Mouse (Mus musculus) embryonic stem cell, embryonic (primary cell): ENCODE measurements around the gene Ssb.

Experiments used
- CTCF ChIA-PET, 4 experiments: fragments of 300-600 bp in 2 of 4; fragments of 350-600 bp in 2 of 4; sonication (Branson Sonifier 250); formaldehyde crosslinking; loops; one replicate each; lab custom pipeline; 2022; ENCODE audit warnings: inconsistent platforms in 2 of 4; lab: Charles Lee
- POLR2A ChIA-PET, 4 experiments: fragments of 300-600 bp in 2 of 4; fragments of 350-600 bp in 2 of 4; sonication (Branson Sonifier 250); formaldehyde crosslinking; loops; one replicate each; lab custom pipeline; 2022; ENCODE audit warnings: antibody characterized with exemption in 4 of 4, inconsistent platforms in 1 of 4; lab: Charles Lee

The Ssb gene

GRCm38 (mm10) chr2:69840261-69840660 is 21.1 kb upstream of the Ssb start:
- CTCF ChIA-PET: interaction anchor here in 3 of 4 experiments (0.6 to 1.1 kb wide), 3 partner anchors 37 to 1987 kb away, joined by 3 to 5 read pairs (median 4); no protein-coding TSS in a partner anchor

DNA sequence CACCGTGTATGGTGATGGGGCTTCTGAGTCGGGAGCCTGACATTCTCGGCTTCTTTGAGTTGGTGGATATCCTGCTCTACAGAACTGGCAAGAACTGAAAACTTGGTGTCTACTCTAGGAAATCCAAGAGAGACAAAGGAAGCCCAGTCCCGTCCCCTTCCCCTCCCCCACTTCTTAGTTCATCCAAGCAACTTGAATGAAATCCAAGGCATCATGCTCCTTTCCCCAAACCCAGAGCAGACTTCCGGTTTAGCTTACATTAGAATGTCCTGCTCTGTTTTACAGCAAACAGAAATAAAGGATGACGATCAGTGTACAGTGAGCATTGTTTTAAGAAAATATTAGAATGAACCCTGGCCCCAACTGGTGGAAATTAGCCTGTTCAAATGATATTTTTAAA is 12.1 kb upstream of the Ssb start:
- ChIA-PET POLR2A (interaction anchor here in 1 of 4 experiments (1.6 kb wide), 2 partner anchors 26 to 27 kb away, joined by 3 to 4 read pairs; partner anchors contain the start of gene Klhl23), CTCF (interaction anchor here in 1 of 4 experiments (0.8 kb wide), 1 partner anchor 9 kb away, joined by 3 read pairs; no protein-coding TSS in a partner anchor)

More at GRCm38 (mm10) chr2:69840261-69840660, 21.1 kb upstream of the Ssb start:
- POLR2A ChIA-PET: interaction anchor here in 1 of 4 experiments (0.5 kb wide), 1 partner anchor 28 kb away, joined by 3 read pairs; no protein-coding TSS in a partner anchor

DNA sequence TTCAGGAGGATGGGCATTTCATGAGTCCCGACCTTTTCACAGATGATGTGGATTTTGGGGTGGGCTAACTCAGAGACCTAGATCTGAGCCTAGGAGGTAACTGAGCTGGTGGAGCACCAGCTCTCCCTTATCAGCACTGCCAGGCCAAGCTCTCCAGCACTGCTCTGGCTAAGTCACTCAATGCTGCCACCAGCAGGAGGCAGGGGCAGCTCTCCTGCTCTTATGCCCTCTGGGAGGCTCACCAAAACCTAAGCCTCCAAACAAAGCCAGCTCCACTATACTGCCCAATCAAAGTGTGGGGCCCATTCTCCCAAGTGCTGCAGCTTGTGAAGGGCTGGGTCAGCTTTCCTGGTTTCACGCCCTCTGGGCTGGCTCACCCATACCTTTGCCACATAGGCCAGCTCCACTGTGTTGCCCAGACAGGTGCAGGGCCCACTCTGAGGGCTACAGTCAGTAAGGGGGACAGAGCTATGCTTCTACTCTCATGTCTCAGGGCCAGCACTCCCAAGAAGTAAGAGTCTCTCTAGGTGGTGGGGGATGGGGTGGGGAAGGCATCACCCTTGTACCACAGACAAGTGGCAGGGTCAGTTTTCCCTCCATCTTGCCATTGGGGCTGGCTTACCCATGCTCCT is 9.8 kb upstream of the Ssb start:
- CTCF ChIA-PET: interaction anchor here in 2 of 4 experiments (1.0 to 1.4 kb wide), 2 partner anchors 48 to 49 kb away, joined by 3 to 11 read pairs; no protein-coding TSS in a partner anchor
- POLR2A ChIA-PET: interaction anchor here in 2 of 4 experiments (0.6 to 1.3 kb wide), 7 partner anchors 9 to 270 kb away, joined by 3 to 4 read pairs (median 3); partner anchors contain the start of gene Ppig (in 1 of the 2)

DNA sequence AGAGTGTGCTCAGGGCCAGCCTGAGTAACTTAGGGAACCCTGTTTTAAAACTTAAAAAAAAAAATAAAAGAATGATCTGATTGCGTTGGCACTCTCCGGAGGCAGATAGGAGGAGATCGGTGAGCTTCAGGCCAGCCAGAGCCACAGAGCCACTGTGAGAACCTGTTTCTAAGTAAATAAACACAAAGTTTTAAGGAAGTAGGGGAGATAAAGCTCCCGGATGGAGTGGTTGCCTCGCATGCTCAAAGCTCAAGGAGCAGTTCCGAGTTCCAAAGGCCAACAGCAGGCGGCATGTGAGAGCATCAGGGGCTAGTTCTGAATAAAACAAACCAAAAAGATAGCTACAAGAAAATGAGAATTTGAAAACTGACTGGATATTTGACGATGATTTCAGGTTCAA is 5.0 kb upstream of the Ssb start:
- ChIA-PET POLR2A (interaction anchor here in 1 of 4 experiments (0.9 to 1.6 kb wide), 5 partner anchors 11 to 37 kb away, joined by 3 to 6 read pairs (median 4); partner anchors contain the start of gene Mettl5), CTCF (interaction anchor here in 2 of 4 experiments (1.3 to 1.4 kb wide), 2 partner anchors 51 to 77 kb away, joined by 3 read pairs; no protein-coding TSS in a partner anchor)

- CTCF ChIA-PET: interaction anchor here (0.5 to 1.8 kb wide), 21 partner anchors 8 to 1486 kb away, joined by 3 to 10 read pairs (median 4); partner anchors contain the start of genes Ccdc173 (in 1 of the 4), Mettl5 (in 1 of the 4) and Phospho2 (in 1 of the 4)
- POLR2A ChIA-PET: interaction anchor here in 3 of 4 experiments (0.9 to 1.4 kb wide), 4 partner anchors 28 to 64 kb away, joined by 4 to 6 read pairs (median 4); partner anchors contain the start of genes Klhl23 (in 1 of the 3) and Mettl5 (in 1 of the 3)
Measured at GRCm38 (mm10) chr2:69857882-69858281, 3.5 kb upstream of the Ssb start.

DNA sequence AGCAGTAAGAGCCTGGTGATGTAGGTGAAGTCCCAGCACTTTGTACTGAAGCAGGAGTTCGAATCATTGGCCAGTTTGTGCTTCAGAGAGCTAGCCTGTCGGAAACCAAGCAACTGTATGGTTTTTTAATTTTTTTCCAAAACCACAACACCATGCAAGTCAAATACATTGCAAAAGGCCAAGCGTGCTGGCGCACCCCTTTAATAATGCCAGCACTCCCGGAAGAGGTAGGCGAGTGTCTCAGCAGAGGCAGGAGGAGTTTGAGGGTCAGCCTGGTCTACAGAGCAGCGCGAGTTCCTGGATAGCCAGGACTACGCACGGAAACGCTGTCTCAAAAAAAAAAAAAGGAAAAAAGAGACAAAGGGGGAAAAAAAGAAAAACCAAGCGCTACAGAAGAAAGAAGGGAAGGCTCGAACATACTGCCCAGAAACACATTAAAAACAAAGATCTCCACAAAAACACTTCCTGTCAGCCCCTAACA is 350 bp upstream of the Ssb start:
- POLR2A ChIA-PET: interaction anchor here in 3 of 4 experiments (0.6 to 2.8 kb wide), 8 partner anchors 10 to 196 kb away, joined by 3 to 10 read pairs (median 4); partner anchors contain the start of genes Klhl23 (in 1 of the 3) and Mettl5 (in 1 of the 3)
- CTCF ChIA-PET: no interaction called here

- ChIA-PET POLR2A (interaction anchor here in 2 of 4 experiments (1.2 to 2.8 kb wide), 7 partner anchors 10 to 72 kb away, joined by 3 to 18 read pairs (median 7); partner anchors contain the start of gene Mettl5 (in 1 of the 2)), CTCF (interaction anchor here in 1 of 4 experiments (0.5 kb wide), 1 partner anchor 114 kb away, joined by 3 read pairs; no protein-coding TSS in a partner anchor)
Measured at GRCm38 (mm10) chr2:69862117-69862657, 825 bp downstream of the Ssb start.

GRCm38 (mm10) chr2:69883990-69884391 is 22.6 kb downstream of the Ssb start:
- CTCF ChIA-PET: interaction anchor here in 3 of 4 experiments (0.8 to 2.6 kb wide), 12 partner anchors 9 to 81 kb away, joined by 3 to 38 read pairs (median 4); partner anchors contain the start of gene Ubr3 (in 1 of the 3)
- POLR2A ChIA-PET: interaction anchor here in 3 of 4 experiments (0.6 to 4.6 kb wide), 18 partner anchors 8 to 95 kb away, joined by 3 to 64 read pairs (median 6); partner anchors contain the start of genes Ubr3 (in 3 of the 3), Ccdc173 (in 1 of the 3), Phospho2 (in 1 of the 3) and Ssb (in 1 of the 3)

DNA sequence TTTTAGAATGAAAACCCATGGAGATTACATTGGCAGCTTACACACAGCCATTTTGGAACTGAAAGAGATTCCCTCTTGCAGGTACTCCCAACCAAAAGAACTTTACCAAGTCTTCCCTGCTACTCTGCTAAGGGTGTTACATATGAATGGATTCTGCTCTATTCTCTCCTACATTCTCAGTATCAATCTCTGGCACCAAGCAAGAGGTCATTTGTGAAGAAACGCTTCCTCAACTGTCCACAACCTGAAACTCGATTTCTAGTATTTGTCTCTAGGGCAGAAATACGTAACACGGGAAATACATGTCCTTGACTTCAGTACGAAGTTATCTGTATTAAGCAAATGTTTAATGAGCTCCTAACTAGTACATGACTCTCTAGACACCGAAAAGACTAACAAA is 23.2 kb downstream of the Ssb start:
- ChIA-PET POLR2A (interaction anchor here in 3 of 4 experiments (0.6 to 4.6 kb wide), 24 partner anchors 8 to 341 kb away, joined by 3 to 64 read pairs (median 6); partner anchors contain the start of genes Ubr3 (in 3 of the 3), Ccdc173 (in 1 of the 3), Fastkd1 (in 1 of the 3) and Phospho2 (in 1 of the 3)), CTCF (interaction anchor here (0.6 to 2.6 kb wide), 19 partner anchors 8 to 251 kb away, joined by 3 to 38 read pairs (median 4); partner anchors contain the start of genes Ccdc173 (in 1 of the 4), Phospho2 (in 1 of the 4) and Ubr3 (in 1 of the 4))

- POLR2A ChIA-PET: interaction anchor here in 3 of 4 experiments (0.8 to 4.6 kb wide), 23 partner anchors 8 to 340 kb away, joined by 3 to 64 read pairs (median 5); partner anchors contain the start of genes Ubr3 (in 3 of the 3), Ccdc173 (in 2 of the 3), Phospho2 (in 2 of the 3) and Fastkd1 (in 1 of the 3)
- CTCF ChIA-PET: interaction anchor here (0.5 to 2.6 kb wide), 14 partner anchors 9 to 251 kb away, joined by 3 to 38 read pairs (median 4); partner anchors contain the start of genes Ccdc173 (in 1 of the 4), Phospho2 (in 1 of the 4) and Ubr3 (in 1 of the 4)
Measured at GRCm38 (mm10) chr2:69885050-69885449, 23.7 kb downstream of the Ssb start.

DNA sequence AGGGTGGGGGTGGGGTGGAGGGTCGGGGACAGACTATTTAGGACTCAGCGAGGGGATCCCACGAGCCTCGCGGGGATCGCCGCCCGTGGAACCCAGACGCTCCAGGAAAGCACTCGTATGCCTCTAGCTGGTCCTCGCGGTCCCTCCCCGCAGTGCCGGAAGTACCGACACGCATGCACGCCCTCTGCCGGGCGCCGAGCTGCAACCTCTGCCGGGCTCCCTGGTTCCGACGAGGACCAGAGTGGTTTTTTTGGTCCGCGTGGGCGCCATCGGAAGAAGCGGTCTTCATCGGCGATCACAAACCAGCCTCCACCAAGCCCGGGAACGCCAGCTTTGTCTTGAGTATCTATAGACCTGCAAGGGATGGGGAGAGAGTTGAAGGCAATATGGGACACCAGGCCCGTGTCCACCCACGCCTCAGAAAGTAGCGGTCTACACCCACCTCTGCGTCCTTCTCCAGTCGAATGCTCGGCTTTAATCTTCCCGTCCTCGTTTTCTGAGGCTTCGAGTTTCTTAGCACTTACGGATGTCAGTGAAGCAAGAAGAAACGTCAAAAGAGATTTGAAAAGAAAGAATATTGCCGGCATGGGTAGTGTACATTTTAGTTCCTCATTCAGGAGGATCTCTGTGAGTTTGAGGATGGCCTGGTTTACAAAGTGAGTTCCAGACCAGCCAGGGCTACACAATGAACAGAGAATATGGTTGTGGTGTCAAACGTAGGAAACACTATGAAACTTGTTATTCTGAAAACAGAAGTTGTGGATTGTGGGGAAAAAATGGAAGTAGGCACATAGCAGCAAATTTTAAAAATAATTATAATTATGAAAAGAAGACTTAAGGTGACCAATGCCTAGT is 24.3 kb downstream of the Ssb start, which contains the start of gene Mettl5:
Mettl5 (minus strand) TSS at position 165 of the 855 bp plus-strand sequence.
- CTCF ChIA-PET: interaction anchor here (0.5 to 2.6 kb wide), 15 partner anchors 8 to 252 kb away, joined by 3 to 38 read pairs (median 4); partner anchors contain the start of genes Ccdc173 (in 1 of the 4), Phospho2 (in 1 of the 4) and Ubr3 (in 1 of the 4)
- POLR2A ChIA-PET: interaction anchor here (0.5 to 4.6 kb wide), 25 partner anchors 8 to 340 kb away, joined by 3 to 64 read pairs (median 5); partner anchors contain the start of genes Ubr3 (in 4 of the 4), Ccdc173 (in 2 of the 4), Phospho2 (in 2 of the 4) and Fastkd1 (in 1 of the 4)

- ChIA-PET POLR2A (interaction anchor here (0.6 to 1.7 kb wide), 4 partner anchors 8 to 44 kb away, joined by 3 to 5 read pairs (median 4); partner anchors contain the start of gene Ubr3 (in 1 of the 4)), CTCF (interaction anchor here in 1 of 4 experiments (0.6 kb wide), 1 partner anchor 1768 kb away, joined by 4 read pairs; no protein-coding TSS in a partner anchor)
Measured at GRCm38 (mm10) chr2:69888957-69889356, 27.6 kb downstream of the Ssb start.

GRCm38 (mm10) chr2:69890843-69891242 is 29.5 kb downstream of the Ssb start:
- ChIA-PET CTCF (no interaction called here), POLR2A (interaction anchor here in 1 of 4 experiments (0.7 kb wide), 1 partner anchor 11 kb away, joined by 3 read pairs; no protein-coding TSS in a partner anchor)

DNA sequence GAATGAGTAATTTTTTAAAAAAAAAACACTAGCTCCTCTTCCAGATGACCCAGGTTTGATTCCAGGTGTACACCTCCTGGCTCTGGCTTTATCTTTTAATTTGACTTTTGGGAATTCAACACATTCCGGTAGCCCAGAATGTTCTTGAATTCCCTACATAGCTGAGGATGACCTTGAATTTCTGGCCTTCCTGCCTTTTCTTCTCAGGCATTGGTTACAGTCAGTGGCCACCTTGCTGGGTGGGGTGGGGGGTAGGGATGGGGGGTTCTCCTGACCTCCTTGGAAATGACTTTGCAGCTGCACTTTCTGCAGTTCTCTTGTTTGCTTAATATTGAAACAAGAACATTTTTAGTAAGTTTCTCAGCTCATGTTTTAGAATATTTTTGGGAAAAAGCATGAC is 31.8 kb downstream of the Ssb start:
- ChIA-PET POLR2A (interaction anchor here in 3 of 4 experiments (0.7 to 7.2 kb wide), 19 partner anchors 7 to 137 kb away, joined by 3 to 64 read pairs (median 4); partner anchors contain the start of genes Klhl23 (in 2 of the 3) and Mettl5 (in 2 of the 3)), CTCF (interaction anchor here (0.5 to 2.3 kb wide), 10 partner anchors 7 to 294 kb away, joined by 3 to 14 read pairs (median 4); partner anchors contain the start of gene Mettl5 (in 2 of the 4))

- POLR2A ChIA-PET: interaction anchor here in 3 of 4 experiments (0.7 to 7.2 kb wide), 12 partner anchors 8 to 136 kb away, joined by 3 to 64 read pairs (median 4); partner anchors contain the start of genes Mettl5 (in 3 of the 3) and Klhl23 (in 2 of the 3)
- CTCF ChIA-PET: interaction anchor here in 2 of 4 experiments (0.9 to 2.3 kb wide), 7 partner anchors 8 to 36 kb away, joined by 3 to 9 read pairs (median 5); partner anchors contain the start of gene Mettl5 (in 2 of the 2)
Measured at GRCm38 (mm10) chr2:69893891-69894290, 32.5 kb downstream of the Ssb start.
